Mouse (Mus musculus): ENCODE measurements around the gene Asprv1.

Gene Asprv1

GRCm38 (mm10) chr6:86623201-86623600 is 4.8 kb upstream of the Asprv1 start:
- no peak for DNase-seq (ENCODE audit: low spot score)

GRCm38 (mm10) chr6:86624074-86625030 is 3.6 kb upstream of the Asprv1 start:
- no peak for DNase-seq (ENCODE audit: low spot score)

GRCm38 (mm10) chr6:86630141-86630540 is 2.2 kb downstream of the Asprv1 start:
- no peak for DNase-seq (ENCODE audit: low spot score)

GRCm38 (mm10) chr6:86636495-86636894 is 8.5 kb downstream of the Asprv1 start:
- DNase-seq (ENCODE audit: low spot score): no peak

- DNase-seq (ENCODE audit: low spot score): no peak
These were observed 9.3 kb downstream of the Asprv1 start for GRCm38 (mm10) chr6:86637171-86637835.

GRCm38 (mm10) chr6:86637860-86638259 is 9.9 kb downstream of the Asprv1 start:
- no peak for DNase-seq (ENCODE audit: low spot score)

GRCm38 (mm10) chr6:86638434-86638833 is 10.5 kb downstream of the Asprv1 start:
- DNase-seq (ENCODE audit: low spot score): no peak

- DNase-seq (ENCODE audit: low spot score): no peak
These were observed 11.5 kb downstream of the Asprv1 start for GRCm38 (mm10) chr6:86639180-86640160.

- DNase-seq (ENCODE audit: low spot score): no peak
These were observed 12.2 kb downstream of the Asprv1 start for GRCm38 (mm10) chr6:86640161-86640560.

GRCm38 (mm10) chr6:86640776-86641175 is 12.8 kb downstream of the Asprv1 start:
- DNase-seq (ENCODE audit: low spot score): no peak

GRCm38 (mm10) chr6:86641716-86642115 is 13.8 kb downstream of the Asprv1 start:
- no peak for DNase-seq (ENCODE audit: low spot score)

- no peak for DNase-seq (ENCODE audit: low spot score)
These were observed 16.9 kb downstream of the Asprv1 start for GRCm38 (mm10) chr6:86644775-86645400.

GRCm38 (mm10) chr6:86645551-86645950 is 17.6 kb downstream of the Asprv1 start:
- DNase-seq (ENCODE audit: low spot score): no peak

GRCm38 (mm10) chr6:86646143-86646542 is 18.2 kb downstream of the Asprv1 start:
- DNase-seq (ENCODE audit: low spot score): no peak

- DNase-seq (ENCODE audit: low spot score): no peak
These were observed 25.1 kb downstream of the Asprv1 start for GRCm38 (mm10) chr6:86653026-86653425.

GRCm38 (mm10) chr6:86654270-86654916 is 26.4 kb downstream of the Asprv1 start:
- DNase-seq (ENCODE audit: low spot score): no peak

GRCm38 (mm10) chr6:86658501-86658900 is 30.5 kb downstream of the Asprv1 start:
- DNase-seq (ENCODE audit: low spot score): no peak

- DNase-seq (ENCODE audit: low spot score): no peak
These were observed 32.4 kb downstream of the Asprv1 start for GRCm38 (mm10) chr6:86660161-86660877.

- DNase-seq (ENCODE audit: low spot score): no peak
These were observed 37.1 kb downstream of the Asprv1 start for GRCm38 (mm10) chr6:86665076-86665475.
